Mouse (Mus musculus): ENCODE measurements around the gene Prkcb.

GRCm38 (mm10) chr7:122649306-122649705 is 360.8 kb downstream of the Prkcb start:
- TF ChIP-seq GATA1 (IDR thresholded peaks at IDR 0.05; ENCODE audit: borderline replicate concordance, low read length) (no peak), FLI1 (IDR thresholded peaks at IDR 0.05; ENCODE audit: low read length) (no peak)

Data from megakaryocyte, embryonic 14.5 days (primary cell).